Comparison of ENCODE assay signal across 19 mouse cellular contexts in genomic region chr7:25672442-25672841, GRCm38 (mm10). TPM values are rescaled to one million over a fixed set of nuclear protein-coding genes. Genes with fewer than 3 reads are reported as not detected.
DNase-seq lines count a peak whose midpoint lies in the region; ATAC-seq and TF ChIP-seq lines count a peak whose summit lies in the region.
"Had no signal": no experiment of that assay in that cellular context is flagged by ENCODE, and none has a peak within 500 bp of the region (broad histone marks: within the 10 kb centered on the region; RNA-seq: fewer than 3 reads in every experiment).

No protein-coding gene starts in this region.

- H3K9ac ChIP-seq in forebrain, postnatal 0 days = no peak overlapping the region
- H3K9ac ChIP-seq in forebrain, embryonic 11.5 days (ENCODE audit: low read length) = no peak overlapping the region
- H3K9ac ChIP-seq: forebrain, embryonic 15.5 days; liver, embryonic 13.5 days; neural tube, embryonic 15.5 days had no signal

- intact Hi-C loops in left cerebral cortex, adult 2 months (cut with DNase I) = no loop called here
- intact Hi-C loops in left cerebral cortex, postnatal 14 days (cut with DNase I) = no loop called here

- no peak overlapping the region for H3K27ac ChIP-seq in forebrain, postnatal 0 days (ENCODE audit: low read depth, low read length)
- no peak overlapping the region for H3K27ac ChIP-seq in forebrain, embryonic 11.5 days (ENCODE audit: low read depth, low read length)
- H3K27ac ChIP-seq in left cerebral cortex, adult 2 months = no peak overlapping the region
- no peak overlapping the region for H3K27ac ChIP-seq in embryonic facial prominence, embryonic 10.5 days (replicated peaks)
- H3K27ac ChIP-seq: forebrain, embryonic 15.5 days; liver, embryonic 13.5 days; neural tube, embryonic 15.5 days had no signal

- no peaks in the 10 kb centered on the region for H3K9me3 ChIP-seq in forebrain, postnatal 0 days (ENCODE audit: low read length)
- no peaks in the 10 kb centered on the region for H3K9me3 ChIP-seq in forebrain, embryonic 11.5 days (ENCODE audit: control insufficient read depth, low read length)
- peaks cover 2% of the 10 kb centered on the region; the same call in 1 of the 2 replicates for H3K9me3 ChIP-seq in embryonic facial prominence, embryonic 10.5 days
- H3K9me3 ChIP-seq: forebrain, embryonic 15.5 days; liver, embryonic 13.5 days; neural tube, embryonic 15.5 days had no signal

- no peak for ATAC-seq in forebrain, postnatal 0 days
- ATAC-seq in forebrain, embryonic 11.5 days (replicated peaks; ENCODE audit: low FRiP score) = no peak
- ATAC-seq: forebrain, embryonic 15.5 days had no signal

- peaks cover 7% of the 10 kb centered on the region; the same call in 1 of the 2 replicates for H3K27me3 ChIP-seq in forebrain, postnatal 0 days (ENCODE audit: insufficient read depth, low read length)
- H3K27me3 ChIP-seq in forebrain, embryonic 11.5 days (ENCODE audit: control insufficient read depth, insufficient read depth, low read length) = peaks cover 15% of the 10 kb centered on the region
- peaks cover 42% of the 10 kb centered on the region for H3K27me3 ChIP-seq in embryonic facial prominence, embryonic 10.5 days (replicated peaks; ENCODE audit: low read depth, poor library complexity, severe bottlenecking)

- peaks cover 16% of the 10 kb centered on the region for H3K36me3 ChIP-seq in forebrain, postnatal 0 days (ENCODE audit: insufficient read depth)
- no peaks in the 10 kb centered on the region; the same call in 1 of the 2 replicates for H3K36me3 ChIP-seq in forebrain, embryonic 11.5 days (ENCODE audit: control insufficient read depth, insufficient read depth, low read length)
- peaks cover 23% of the 10 kb centered on the region for H3K36me3 ChIP-seq in embryonic facial prominence, embryonic 10.5 days (replicated peaks)

- peaks cover 4% of the 10 kb centered on the region; the same call in 1 of the 2 replicates for H3K4me1 ChIP-seq in forebrain, postnatal 0 days (ENCODE audit: insufficient read depth)
- 0 out of 2 replicates have a peak, but pooled peaks cover 2% of the 10 kb centered on the region for H3K4me1 ChIP-seq in forebrain, embryonic 11.5 days (replicated peaks; ENCODE audit: control insufficient read depth, insufficient read depth, low read length)
- H3K4me1 ChIP-seq in embryonic facial prominence, embryonic 10.5 days = peaks cover 8% of the 10 kb centered on the region

- H3K4me3 ChIP-seq in forebrain, postnatal 0 days (ENCODE audit: low read depth, low read length) = no peak overlapping the region
- H3K4me3 ChIP-seq in forebrain, embryonic 11.5 days (ENCODE audit: low read depth, low read length) = no peak overlapping the region
- H3K4me3 ChIP-seq in left cerebral cortex, adult 2 months = no peak overlapping the region
- H3K4me3 ChIP-seq in embryonic facial prominence, embryonic 10.5 days = no peak overlapping the region
- H3K4me3 ChIP-seq: erythroblast, embryonic 14.5 days; forebrain, embryonic 15.5 days; liver, embryonic 13.5 days; neural tube, embryonic 15.5 days had no signal

- TF ChIP-seq CTCF in forebrain, postnatal 0 days (IDR thresholded peaks at IDR 0.05; ENCODE audit: low read depth) = 0 out of 2 replicates have a peak, but pooled peaks have one; percentile 5
- TF ChIP-seq CTCF in left cerebral cortex, adult 2 months (IDR thresholded peaks at IDR 0.05) = peak; percentile 14

- H3K4me2 ChIP-seq in forebrain, postnatal 0 days (ENCODE audit: low read depth) = no peak overlapping the region
- no peak overlapping the region for H3K4me2 ChIP-seq in forebrain, embryonic 11.5 days (ENCODE audit: low read depth, low read length, severe bottlenecking)
- H3K4me2 ChIP-seq: forebrain, embryonic 15.5 days; liver, embryonic 13.5 days; neural tube, embryonic 15.5 days had no signal

- WGBS in forebrain, postnatal 0 days = 51% methylated on average over 4 of the region's 4 CpGs
- WGBS in forebrain, embryonic 11.5 days = 55% methylated on average over 4 of the region's 4 CpGs
- 54% methylated on average over 4 of the region's 4 CpGs for WGBS in embryonic facial prominence, embryonic 10.5 days

- no peak for DNase-seq in forebrain, postnatal 0 days
- no peak for DNase-seq in forebrain, embryonic 11.5 days (ENCODE audit: low spot score)
- DNase-seq in left cerebral cortex, adult 2 months (ENCODE audit: extremely low spot score in 1 of 2, low spot score in 2 of 2) = no peak
- no peak for DNase-seq in left cerebral cortex, postnatal 14 days (ENCODE audit: low spot score in 2 of 2)
- DNase-seq in A20 (ENCODE audit: low read depth, low spot score) (peak; percentile 47), ZHBTc4 (ENCODE audit: low read depth, low spot score) (peak; percentile 75)
- no peak for DNase-seq in embryonic facial prominence, embryonic 10.5 days (ENCODE audit: low spot score)
- DNase-seq in ovary, postnatal 36 days (ENCODE audit: low spot score) = no peak
- DNase-seq: adrenal gland, adult 8-10 months; cerebellum, adult 18-20 months; cerebellum, postnatal 36 days; kidney, adult 18-20 months; kidney, postnatal 4 days; liver, embryonic 13.5 days; lung, postnatal 10 days had no signal

RNA-seq across cellular contexts. Expression of gene Tmem91, which starts 2.5 kb away (rescaled TPM):
- total RNA-seq in forebrain, postnatal 0 days (2014; rRNA removed) = 32.8 and 40.3 TPM in 2 replicates
- 40.9 and 61.4 TPM in 2 replicates for polyA plus RNA-seq in forebrain, postnatal 0 days (2015; fragmentation: Nextera tagmentation; extraction: Ambion mirVana)
- polyA plus RNA-seq in forebrain, embryonic 11.5 days (2014; fragmentation: Nextera tagmentation; extraction: Ambion mirVana) = 2.7 and 3.2 TPM in 2 replicates
- 10 to 100 TPM; 20.7 to 29.4 TPM for total RNA-seq in left cerebral cortex, adult 2 months (2021)
- total RNA-seq in left cerebral cortex, postnatal 14 days (2021) = 10 to 100 TPM; 40.2 to 48.8 TPM
- 2.6 and 3.6 TPM in 2 replicates for polyA plus RNA-seq in embryonic facial prominence, embryonic 10.5 days (2016; fragmentation: Nextera tagmentation; extraction: Ambion mirVana)
- total RNA-seq: gastrocnemius, adult 18-20 months had no signal

RNA-seq across cellular contexts. Expression of gene B9d2, which starts 8.1 kb away (rescaled TPM):
- total RNA-seq in forebrain, postnatal 0 days (2014; rRNA removed) = 15.7 and 15.8 TPM in 2 replicates
- polyA plus RNA-seq in forebrain, postnatal 0 days (2015; fragmentation: Nextera tagmentation; extraction: Ambion mirVana) = 58.2 and 60.1 TPM in 2 replicates
- 30.4 and 35.1 TPM in 2 replicates for polyA plus RNA-seq in forebrain, embryonic 11.5 days (2014; fragmentation: Nextera tagmentation; extraction: Ambion mirVana)
- 10 to 100 TPM; 21.3 to 25.9 TPM for total RNA-seq in left cerebral cortex, adult 2 months (2021)
- total RNA-seq in left cerebral cortex, postnatal 14 days (2021) = 10 to 100 TPM; 25.5 to 30.1 TPM
- 33.5 and 34.1 TPM in 2 replicates for polyA plus RNA-seq in embryonic facial prominence, embryonic 10.5 days (2016; fragmentation: Nextera tagmentation; extraction: Ambion mirVana)

RNA-seq across cellular contexts. Expression of gene Exosc5, which starts 13.5 kb away (rescaled TPM):
- total RNA-seq in forebrain, postnatal 0 days (2014; rRNA removed) = 22.9 and 24.9 TPM in 2 replicates
- polyA plus RNA-seq in forebrain, postnatal 0 days (2015; fragmentation: Nextera tagmentation; extraction: Ambion mirVana) = 33.9 and 35.2 TPM in 2 replicates
- polyA plus RNA-seq in forebrain, embryonic 11.5 days (2014; fragmentation: Nextera tagmentation; extraction: Ambion mirVana) = 52.2 and 56.4 TPM in 2 replicates
- 10 to 100 TPM; 23.3 to 24.0 TPM for total RNA-seq in left cerebral cortex, adult 2 months (2021)
- 10 to 100 TPM; 22.6 to 23.9 TPM for total RNA-seq in left cerebral cortex, postnatal 14 days (2021)
- polyA plus RNA-seq in embryonic facial prominence, embryonic 10.5 days (2016; fragmentation: Nextera tagmentation; extraction: Ambion mirVana) = 93.5 and 101 TPM in 2 replicates

RNA-seq across cellular contexts. Expression of gene Bckdha, which starts 13.7 kb away (rescaled TPM):
- total RNA-seq in forebrain, postnatal 0 days (2014; rRNA removed) = 55.7 and 55.9 TPM in 2 replicates
- polyA plus RNA-seq in forebrain, postnatal 0 days (2015; fragmentation: Nextera tagmentation; extraction: Ambion mirVana) = 57.1 and 58.3 TPM in 2 replicates
- polyA plus RNA-seq in forebrain, embryonic 11.5 days (2014; fragmentation: Nextera tagmentation; extraction: Ambion mirVana) = 30.5 and 38.0 TPM in 2 replicates
- 10 to 100 TPM; 32.9 to 33.9 TPM for total RNA-seq in left cerebral cortex, adult 2 months (2021)
- 10 to 100 TPM; 32.0 to 32.7 TPM for total RNA-seq in left cerebral cortex, postnatal 14 days (2021)
- polyA plus RNA-seq in embryonic facial prominence, embryonic 10.5 days (2016; fragmentation: Nextera tagmentation; extraction: Ambion mirVana) = 54.9 and 59.2 TPM in 2 replicates

RNA-seq across cellular contexts. Expression of gene Tgfb1, which starts 14.4 kb away (rescaled TPM):
- 1.6 and 3.1 TPM in 2 replicates for total RNA-seq in forebrain, postnatal 0 days (2014; rRNA removed)
- polyA plus RNA-seq in forebrain, postnatal 0 days (2015; fragmentation: Nextera tagmentation; extraction: Ambion mirVana) = 0.39 and 0.56 TPM in 2 replicates
- polyA plus RNA-seq in forebrain, embryonic 11.5 days (2014; fragmentation: Nextera tagmentation; extraction: Ambion mirVana) = 1.1 and 1.6 TPM in 2 replicates
- 10 to 100 TPM in 1 of 2 experiments, 1 to 10 TPM in 1; 7.3 to 10.7 TPM for total RNA-seq in left cerebral cortex, adult 2 months (2021)
- total RNA-seq in left cerebral cortex, postnatal 14 days (2021) = 10 to 100 TPM; 10.9 to 11.1 TPM
- polyA plus RNA-seq in embryonic facial prominence, embryonic 10.5 days (2016; fragmentation: Nextera tagmentation; extraction: Ambion mirVana) = 1.2 and 1.5 TPM in 2 replicates

Comparison
In these comparisons a context has a peak if more than half of its experiments do, and no peak if none do; other contexts are left out.
1. DNase-seq: peak in A20 (single experiment) and ZHBTc4 (single experiment); none in forebrain, postnatal 0 days (single experiment), forebrain, embryonic 11.5 days (single experiment), left cerebral cortex, adult 2 months (0 of 2), left cerebral cortex, postnatal 14 days (0 of 2), embryonic facial prominence, embryonic 10.5 days (single experiment) and ovary, postnatal 36 days (single experiment).